Mouse (Mus musculus) neural tube, embryonic 11.5 days (tissue): Measurements from ENCODE around the gene Igfals. TPM values are rescaled to one million over a fixed set of nuclear protein-coding genes. Genes with fewer than 3 reads are reported as not detected.

Experiments used
- ATAC-seq: fragments of 200-750 bp; cut with Nextera tagmentation; 2 replicates; pipeline ENCODE4 v1.8.0; 2017; ENCODE audit warnings: moderate number of reproducible peaks, mild to moderate bottlenecking, moderate TSS enrichment, moderate library complexity; ENCODE audit not compliant: insufficient read depth, low FRiP score, low TSS enrichment
- DNase-seq: peaks from one replicate; pipeline ENCODE4 v3.0.0-alpha.2; 2015; ENCODE audit warnings: low spot score
- H3K27ac ChIP-seq: fragments of 300-500 bp; sonication (generic); 2 replicates; pipeline ENCODE4 v1.5.1; 2014; ENCODE audit warnings: low read depth, mild to moderate bottlenecking, low read length
- H3K27me3 ChIP-seq: fragments of 300-500 bp; sonication (generic); 2 replicates; pipeline ENCODE4 v1.6.1; 2014; ENCODE audit warnings: mild to moderate bottlenecking, low read length, mixed read lengths; ENCODE audit not compliant: control insufficient read depth, insufficient read depth
- H3K36me3 ChIP-seq: fragments of 300-500 bp; sonication (generic); 2 replicates; pipeline ENCODE4 v1.6.1; 2014; ENCODE audit warnings: mild to moderate bottlenecking, low read length, moderate library complexity, mixed read lengths; ENCODE audit not compliant: control insufficient read depth, insufficient read depth
- H3K4me1 ChIP-seq: fragments of 300-500 bp; sonication (generic); 2 replicates; pipeline ENCODE4 v1.6.1; 2014; ENCODE audit warnings: low read length, mixed read lengths; ENCODE audit not compliant: control insufficient read depth, insufficient read depth
- H3K4me2 ChIP-seq: fragments of 300-500 bp; sonication (generic); 2 replicates; pipeline ENCODE4 v1.6.1; 2014; ENCODE audit warnings: low read depth, mild to moderate bottlenecking, moderate library complexity
- H3K4me3 ChIP-seq: fragments of 300-500 bp; sonication (generic); 2 replicates; pipeline ENCODE4 v1.5.1; 2014; ENCODE audit warnings: low read depth, low read length
- H3K9ac ChIP-seq: fragments of 300-500 bp; sonication (generic); 2 replicates; pipeline ENCODE4 v1.6.1; 2014; ENCODE audit warnings: mild to moderate bottlenecking, low read length
- H3K9me3 ChIP-seq: fragments of 300-500 bp; sonication (generic); 2 replicates; pipeline ENCODE4 v1.6.1; 2016; ENCODE audit warnings: low read length; ENCODE audit not compliant: control insufficient read depth
- WGBS: fragments of 180-500 bp; shearing (Covaris S2); extraction: QIAGEN DNeasy Blood & Tissue Kit; methylation state at CpG from one replicate; pipeline ENCODE4 v1.1.7; 2014; 5-methylcytosine and 5-hydroxymethylcytosine counted together
- polyA plus RNA-seq: library from polyadenylated mRNA; unstranded; fragments of >200 nt; fragmentation: Nextera tagmentation; extraction: Ambion mirVana; gene quantifications from 2 replicates; pipeline ENCODE4 v1.2.1, GENCODE M21; 2014

Gene Igfals
- polyA plus RNA-seq, 1 experiment from 2014 or later = 0.24 TPM

DNA sequence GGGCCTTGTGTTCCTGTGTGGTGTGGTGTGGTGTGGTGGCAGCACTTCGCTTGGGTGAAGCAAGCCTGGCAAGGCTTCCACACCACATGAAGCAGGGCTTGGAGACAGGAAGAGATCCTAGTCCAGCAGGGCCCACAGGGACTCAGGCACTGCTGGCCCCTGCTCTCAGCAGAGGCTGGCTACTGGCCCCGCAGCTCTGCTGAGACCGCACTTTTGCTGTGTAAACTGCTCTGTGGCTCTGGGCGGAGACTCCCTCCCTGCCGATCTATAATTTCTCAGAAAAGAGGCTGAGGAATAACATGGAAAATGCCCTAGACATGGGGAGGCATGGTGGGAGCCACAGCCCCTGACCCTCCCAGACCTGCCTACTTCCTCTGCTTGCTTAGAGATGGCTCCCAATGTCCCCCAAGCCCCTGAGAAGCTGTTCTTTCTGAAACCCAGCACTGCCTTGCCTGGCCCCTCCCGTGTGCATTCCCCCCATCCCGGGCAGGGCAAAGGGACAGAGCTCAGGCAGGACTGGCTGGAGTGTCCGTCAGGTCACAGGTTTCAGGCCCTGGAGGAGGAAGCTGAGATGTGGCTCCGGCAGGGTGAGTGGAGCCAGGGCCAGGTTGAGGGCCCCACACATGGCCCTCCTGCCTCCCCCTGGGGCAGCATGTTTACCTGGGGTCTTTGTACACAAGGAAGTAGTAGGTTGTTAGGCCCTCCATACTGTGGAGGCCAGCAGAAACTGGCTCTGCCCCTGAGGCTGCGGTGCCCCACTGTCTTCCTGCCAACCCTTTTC, 11.7 kb downstream of the Igfals start:
- no peak for ATAC-seq

DNA sequence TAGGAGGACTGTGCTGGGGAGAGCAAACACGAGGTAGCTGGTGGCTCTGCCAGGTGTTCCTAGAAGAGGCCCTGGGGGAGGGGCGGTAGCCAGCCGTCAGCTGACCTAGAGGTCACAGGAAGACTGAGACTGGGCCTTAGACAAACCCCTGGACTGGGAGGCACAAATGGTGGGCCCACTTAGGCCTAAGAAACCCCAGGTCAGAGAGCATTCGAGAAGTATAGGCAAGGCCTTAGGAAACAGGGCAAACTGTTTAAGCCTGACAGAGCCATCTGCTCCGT, 12.3 kb downstream of the Igfals start:
- WGBS = 45% methylated on average over 5 of the region's 5 CpGs

More for the DNA sequence above, 11.7 kb downstream of the Igfals start:
- Histone ChIP-seq H3K27me3 (no peaks in the 10 kb centered on the region), H3K9me3 (no peaks in the 10 kb centered on the region), H3K4me3 (no peak overlapping the region), H3K27ac (no peak overlapping the region), H3K4me1 (no peaks in the 10 kb centered on the region), H3K4me2 (no peak overlapping the region), H3K36me3 (no peaks in the 10 kb centered on the region), H3K9ac (peak overlapping the region; percentile 18; the same call in 1 of the 2 replicates)
- 62% methylated on average over 10 of the region's 10 CpGs for WGBS
- no peak for DNase-seq

DNA sequence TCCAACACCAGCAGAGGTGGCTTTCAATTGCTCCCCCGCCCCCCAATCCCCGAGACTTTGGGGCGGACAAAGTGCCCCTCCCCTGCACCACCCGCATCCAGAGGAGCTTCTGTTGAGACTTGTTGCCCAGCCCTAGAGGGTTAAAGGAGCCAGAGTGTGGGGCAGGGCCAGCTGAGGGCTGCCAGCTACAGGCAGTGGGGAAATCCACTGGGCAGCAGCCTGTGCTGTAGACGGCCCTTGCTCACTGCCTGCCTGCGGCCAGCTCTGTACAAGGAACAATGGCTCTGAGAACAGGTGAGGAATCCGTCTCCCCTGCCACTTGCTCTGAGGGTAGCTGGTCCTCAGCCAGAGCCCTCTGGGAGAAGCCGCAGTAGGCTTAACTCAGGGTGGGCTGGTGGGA, 12.7 kb downstream of the Igfals start:
- Histone ChIP-seq H3K27ac (no peak overlapping the region), H3K4me1 (no peaks in the 10 kb centered on the region), H3K9ac (no peak overlapping the region), H3K4me3 (no peak overlapping the region), H3K9me3 (no peaks in the 10 kb centered on the region), H3K36me3 (peaks cover 6% of the 10 kb centered on the region; the same call in 1 of the 2 replicates), H3K4me2 (no peak overlapping the region), H3K27me3 (no peaks in the 10 kb centered on the region)
- DNase-seq (no peak), ATAC-seq (no peak)
- WGBS = 71% methylated on average over 8 of the region's 8 CpGs

More for the DNA sequence above, 12.3 kb downstream of the Igfals start:
- Histone ChIP-seq H3K4me3 (no peak overlapping the region), H3K4me1 (no peaks in the 10 kb centered on the region), H3K27me3 (no peaks in the 10 kb centered on the region), H3K4me2 (no peak overlapping the region), H3K36me3 (peaks cover 2% of the 10 kb centered on the region; the same call in 1 of the 2 replicates), H3K9ac (no peak overlapping the region), H3K9me3 (no peaks in the 10 kb centered on the region), H3K27ac (no peak overlapping the region)
- ATAC-seq = no peak
- DNase-seq = no peak

DNA sequence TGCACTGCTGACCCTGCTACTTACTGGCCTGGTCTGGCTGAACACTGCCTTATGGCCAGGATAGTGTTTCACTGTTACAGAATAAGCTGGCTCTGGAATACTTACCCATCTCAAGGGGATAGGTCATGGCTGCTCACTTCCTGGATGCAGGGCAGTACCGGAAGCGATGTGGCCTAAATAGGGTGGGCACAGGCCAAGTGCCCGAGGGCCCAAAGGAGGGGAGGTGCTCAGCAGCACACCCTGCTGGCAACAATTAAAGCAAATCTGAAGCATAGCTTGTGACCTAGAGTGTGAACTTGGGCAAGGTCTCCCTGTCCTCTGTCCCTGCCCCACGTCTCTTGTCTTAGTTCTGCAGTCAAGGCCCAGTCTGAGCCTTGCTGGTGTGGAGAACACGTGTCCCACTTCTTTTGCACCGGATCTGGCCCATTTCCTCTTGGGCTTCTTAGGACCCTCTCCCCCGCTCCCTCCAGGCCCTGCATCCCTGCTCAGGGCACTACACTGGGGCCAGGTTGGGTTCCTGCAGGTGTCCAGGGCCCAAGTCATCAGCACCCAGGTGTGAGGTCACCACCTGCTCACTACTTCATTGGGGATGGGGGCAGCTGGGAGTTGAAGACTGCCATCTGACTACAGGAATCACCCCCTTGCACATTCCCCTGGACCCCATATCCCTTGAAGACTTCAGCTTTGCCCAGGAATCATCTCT, 16.1 kb downstream of the Igfals start:
- H3K27me3 ChIP-seq = no peaks in the 10 kb centered on the region
- H3K4me1 ChIP-seq = peaks cover 6% of the 10 kb centered on the region
- no peak overlapping the region for H3K4me2 ChIP-seq
- H3K4me3 ChIP-seq = no peak overlapping the region
- DNase-seq (peak; percentile 57), ATAC-seq (no peak)
- peaks cover 6% of the 10 kb centered on the region; the same call in 1 of the 2 replicates for H3K36me3 ChIP-seq
- no peak overlapping the region for H3K9ac ChIP-seq
- WGBS = 46% methylated on average over 7 of the region's 7 CpGs
- H3K27ac ChIP-seq = no peak overlapping the region
- H3K9me3 ChIP-seq = no peaks in the 10 kb centered on the region

DNA sequence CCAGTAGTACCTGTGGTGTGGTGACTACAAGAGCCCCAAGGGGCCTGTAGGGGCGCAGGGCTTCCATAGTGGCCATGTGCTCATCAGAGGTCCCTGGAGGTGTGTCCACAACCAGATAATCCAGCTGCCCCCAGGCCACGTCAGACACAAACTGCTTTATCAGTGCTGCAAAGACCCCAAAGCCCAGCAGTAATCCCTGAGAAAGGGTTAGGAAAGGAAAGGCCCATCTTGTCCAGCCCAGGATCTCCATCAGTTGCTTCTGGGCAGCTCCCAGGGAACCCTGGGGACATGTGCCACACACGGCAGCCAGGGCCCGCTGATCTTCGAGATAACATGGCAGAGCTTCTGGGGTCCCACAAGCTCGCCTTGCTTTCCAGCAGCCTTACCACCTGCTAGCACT, 18.6 kb downstream of the Igfals start:
- Histone ChIP-seq H3K4me1 (peaks cover 14% of the 10 kb centered on the region), H3K9me3 (no peaks in the 10 kb centered on the region), H3K36me3 (peaks cover 6% of the 10 kb centered on the region; the same call in 1 of the 2 replicates), H3K4me2 (no peak overlapping the region), H3K4me3 (no peak overlapping the region), H3K9ac (no peak overlapping the region), H3K27ac (no peak overlapping the region), H3K27me3 (no peaks in the 10 kb centered on the region)
- DNase-seq (no peak), ATAC-seq (no peak)
- WGBS = 90% methylated on average over 6 of the region's 6 CpGs

DNA sequence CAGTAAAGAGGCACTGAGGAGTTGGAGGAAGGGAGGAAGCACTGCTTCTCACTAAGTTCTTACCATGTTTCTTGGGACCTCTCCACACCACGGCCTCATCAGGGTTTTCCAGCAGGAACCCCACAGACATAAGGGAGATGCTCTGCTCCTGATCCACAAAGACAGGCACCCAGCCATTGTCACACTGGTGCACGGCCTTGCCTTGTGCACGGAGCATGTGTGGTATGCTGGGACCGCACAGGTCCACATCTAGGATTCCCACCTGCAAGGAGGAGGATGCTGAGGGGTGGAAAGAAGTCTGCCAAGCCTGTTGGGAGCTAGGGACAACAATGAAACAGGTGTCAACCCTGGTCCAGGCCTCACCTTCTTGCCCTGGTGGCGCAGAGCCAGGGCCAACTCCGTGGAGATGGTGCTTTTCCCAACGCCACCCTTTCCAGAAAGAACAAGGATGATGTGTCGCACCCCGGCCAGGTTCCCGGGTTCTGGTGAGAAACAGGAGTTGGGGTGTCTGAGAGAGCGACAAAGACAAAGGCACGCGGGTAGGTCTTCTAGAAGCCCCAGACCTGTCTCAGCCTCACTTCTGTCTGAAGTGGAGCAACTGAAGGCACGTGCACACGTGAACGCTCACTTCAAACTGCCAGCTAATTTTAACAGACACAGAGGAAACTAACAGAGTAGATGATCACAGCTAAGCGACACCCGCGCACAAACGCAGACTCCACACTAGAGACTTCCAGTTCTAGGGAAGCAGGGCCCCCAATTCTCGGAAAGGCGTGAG, 19.7 kb downstream of the Igfals start:
- DNase-seq = no peak
- Histone ChIP-seq H3K4me1 (peaks cover 14% of the 10 kb centered on the region), H3K4me2 (peak overlapping the region; percentile 86), H3K4me3 (peak overlapping the region; percentile 64), H3K27me3 (no peaks in the 10 kb centered on the region), H3K9me3 (no peaks in the 10 kb centered on the region), H3K27ac (no peak overlapping the region), H3K9ac (peak overlapping the region; percentile 61), H3K36me3 (peaks cover 7% of the 10 kb centered on the region)
- WGBS = 24% methylated on average over 22 of the region's 22 CpGs
- no peak for ATAC-seq

DNA sequence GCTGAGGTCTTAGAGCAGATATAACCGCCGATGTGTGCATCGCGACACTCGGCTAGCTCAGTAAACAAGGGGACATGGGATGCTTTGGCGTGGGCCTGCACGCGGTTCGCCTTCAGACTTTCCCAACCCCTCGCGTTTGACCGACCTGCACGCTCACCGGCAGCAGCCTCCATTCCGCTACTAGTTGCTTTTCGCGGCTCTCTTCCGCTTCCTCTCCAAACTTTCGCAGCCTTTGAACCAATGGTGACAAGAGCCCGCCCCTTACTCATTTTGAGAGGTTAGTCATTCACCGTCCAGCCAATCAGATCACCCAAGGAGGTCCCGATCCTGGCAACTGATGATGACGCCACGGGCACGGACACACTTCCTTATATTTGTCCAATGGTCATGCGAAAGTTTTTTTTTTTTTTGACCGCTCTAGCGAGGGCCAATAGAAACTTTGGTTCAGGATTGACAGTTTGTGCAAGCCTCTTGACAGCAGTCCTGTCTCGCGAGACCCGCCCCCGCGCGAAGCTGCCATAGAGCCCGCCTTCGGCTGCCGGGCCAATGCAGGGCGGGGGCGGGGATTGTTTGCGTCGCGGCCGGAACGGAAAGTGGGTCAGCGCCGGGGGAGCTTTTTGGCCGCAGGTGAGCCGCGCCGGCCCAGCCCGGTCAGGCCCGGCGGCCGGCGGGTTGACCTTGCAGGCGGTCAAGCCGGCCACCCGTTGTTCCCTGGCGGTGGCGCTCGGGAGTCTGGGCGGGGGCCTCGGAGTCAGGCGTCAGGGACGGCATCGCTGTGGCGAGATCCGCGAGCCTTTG, 20.5 kb downstream of the Igfals start, which contains the start of the genes Nubp2 and Spsb3:
Gene Nubp2 (minus strand): TSS at position 216 of the 798 bp plus-strand sequence.
Gene Spsb3 (plus strand): TSS at position 510 of the 798 bp plus-strand sequence.
- Histone ChIP-seq H3K9ac (peak within 1 kb of the TSS; percentile 87), H3K9me3 (no peaks in the 10 kb centered on the region), H3K27ac (0 out of 2 replicates have a peak within 1 kb of the TSS, but pooled peaks have one; percentile 34), H3K4me1 (peaks cover 14% of the 10 kb centered on the region), H3K4me2 (peak within 1 kb of the TSS; percentile 92), H3K27me3 (no peaks in the 10 kb centered on the region), H3K36me3 (peaks cover 11% of the 10 kb centered on the region), H3K4me3 (peak within 1 kb of the TSS; percentile 88)
- WGBS = under 1% methylated on average over 62 of the region's 69 CpGs
- peak; percentile 94 for ATAC-seq
- peak; percentile 96 for DNase-seq

DNA sequence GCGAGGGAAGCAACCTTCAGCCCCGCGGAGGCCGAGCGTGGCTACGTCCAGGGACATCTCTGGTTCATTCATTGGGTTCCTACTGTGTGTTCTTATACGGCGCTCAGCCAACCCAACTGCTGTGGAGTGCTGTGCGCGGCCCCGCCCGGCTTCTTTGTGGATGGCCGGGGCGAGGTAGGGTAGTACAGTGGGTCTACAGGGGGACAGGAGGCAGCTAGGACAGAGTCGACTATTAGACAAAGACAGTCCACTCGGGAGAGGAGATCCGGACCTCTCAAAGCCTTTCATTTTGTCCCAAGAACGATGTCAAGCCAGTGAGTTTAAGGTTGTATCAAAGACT, 21.1 kb downstream of the Igfals start:
- no peaks in the 10 kb centered on the region for H3K27me3 ChIP-seq
- H3K4me2 ChIP-seq = peak overlapping the region; percentile 92
- H3K9me3 ChIP-seq = no peaks in the 10 kb centered on the region
- WGBS = 1% methylated on average over 18 of the region's 18 CpGs
- peak overlapping the region; percentile 88 for H3K4me3 ChIP-seq
- H3K36me3 ChIP-seq = peaks cover 12% of the 10 kb centered on the region
- DNase-seq (no peak), ATAC-seq (peak; percentile 29)
- H3K4me1 ChIP-seq = peaks cover 14% of the 10 kb centered on the region
- 0 out of 2 replicates have a peak overlapping the region, but pooled peaks have one; percentile 34 for H3K27ac ChIP-seq
- peak overlapping the region; percentile 87 for H3K9ac ChIP-seq
